Mouse (Mus musculus): ENCODE data around the gene Mif4gd.

GRCm38 (mm10) chr11:115564961-115565360 lies 47.8 kb downstream of the Mif4gd start:
- TF ChIP-seq POLR2A (IDR thresholded peaks at IDR 0.05; ENCODE audit: borderline replicate concordance, extremely low read depth, insufficient read depth, insufficient read length, poor library complexity, severe bottlenecking): no peak
- TF ChIP-seq CTCF (IDR thresholded peaks at IDR 0.05; ENCODE audit: borderline replicate concordance, extremely low read depth, insufficient read depth, insufficient read length): no peak

All from brain, embryonic 14.5 days (tissue).